Mouse (Mus musculus): Measurements from ENCODE around the gene Osbp2. TPM values are rescaled to one million over a fixed set of nuclear protein-coding genes. Genes with fewer than 3 reads are reported as not detected.

The Osbp2 gene
- total RNA-seq, 2 experiments from 2014 or later, result 141 to 149 TPM

GRCm38 (mm10) chr11:3661964-3662363 lies 201.7 kb downstream of the Osbp2 start:
- H3K27ac ChIP-seq, result no peak overlapping the region
- no peak overlapping the region for H3K4me3 ChIP-seq
- intact Hi-C loops (cut with DNase I), result no loop called here
- TF ChIP-seq CTCF (IDR thresholded peaks at IDR 0.05), result no peak
- DNase-seq (ENCODE audit: extremely low spot score in 1 of 2, low spot score in 2 of 2), result no peak

Other genes starting within 250 kb of the Osbp2 start
- 10 to 100 TPM; 39.0 to 49.6 TPM for gene Morc2a, start 214.7 kb downstream of the Osbp2 start, total RNA-seq (2021)
- gene 4921536K21Rik, start 31.2 kb upstream of the Osbp2 start, total RNA-seq (2021), result under 1 TPM; 0.54 to 0.61 TPM
- 10 to 100 TPM; 23.1 to 24.9 TPM for gene Dusp18, start 31.3 kb upstream of the Osbp2 start, total RNA-seq (2021)
- gene Slc35e4, start 50.8 kb upstream of the Osbp2 start, total RNA-seq (2021), result 10 to 100 TPM; 19.1 to 20.9 TPM
- 10 to 100 TPM; 17.1 to 20.7 TPM for gene Tcn2, start 68.3 kb upstream of the Osbp2 start, total RNA-seq (2021)
- gene Pes1, start 100.1 kb upstream of the Osbp2 start, total RNA-seq (2021), result 10 to 100 TPM; 29.1 to 40.2 TPM
- under 1 TPM in 1 of 2 experiments, not detected in 1; 0.29 TPM for gene 4930556J24Rik, start 112.9 kb upstream of the Osbp2 start, total RNA-seq (2021)
- 1 to 10 TPM; 9.8 to 9.9 TPM for gene Gal3st1, start 119.7 kb upstream of the Osbp2 start, total RNA-seq (2021)
- gene Sec14l4, start 167.6 kb upstream of the Osbp2 start, total RNA-seq (2021), result not detected
- gene Sec14l3, start 200.9 kb upstream of the Osbp2 start, total RNA-seq (2021), result 1 to 10 TPM; 1.3 to 1.4 TPM
- gene Mtfp1, start 231.5 kb upstream of the Osbp2 start, total RNA-seq (2021), result 100 to 1,000 TPM in 1 of 2 experiments, 10 to 100 TPM in 1; 91.0 to 101 TPM

All from left cerebral cortex, adult 2 months (tissue).